Mouse (Mus musculus) hindbrain, embryonic 14.5 days (tissue): Measurements from ENCODE around the gene Pdcd7. TPM values are rescaled to one million over a fixed set of nuclear protein-coding genes. Genes with fewer than 3 reads are reported as not detected.

Experiments
- ATAC-seq: fragments of 200-750 bp; cut with Nextera tagmentation; 2 replicates; pipeline ENCODE4 v1.8.0; 2017; ENCODE audit warnings: moderate number of reproducible peaks, mild to moderate bottlenecking, moderate TSS enrichment, moderate library complexity; ENCODE audit not compliant: low FRiP score
- DNase-seq: peaks from one replicate; pipeline ENCODE4 v3.0.0-alpha.2; 2015; ENCODE audit warnings: low spot score
- H3K27ac ChIP-seq: fragments of 300-500 bp; sonication (generic); 2 replicates; pipeline ENCODE4 v1.5.1; 2014; ENCODE audit warnings: mild to moderate bottlenecking, moderate library complexity
- H3K27me3 ChIP-seq: fragments of 300-500 bp; sonication (generic); 2 replicates; pipeline ENCODE4 v1.6.1; 2014; ENCODE audit warnings: mild to moderate bottlenecking, low read length, mixed read lengths; ENCODE audit not compliant: control insufficient read depth, insufficient read depth
- H3K36me3 ChIP-seq: fragments of 300-500 bp; sonication (generic); replicated peaks from 2 replicates; pipeline ENCODE4 v1.6.1; 2014; ENCODE audit not compliant: control insufficient read depth, insufficient read depth
- H3K4me1 ChIP-seq: fragments of 300-500 bp; sonication (generic); replicated peaks from 2 replicates; pipeline ENCODE4 v1.6.1; 2014; ENCODE audit warnings: antibody characterized with exemption, low read length, mixed read lengths; ENCODE audit not compliant: control insufficient read depth, insufficient read depth
- H3K4me2 ChIP-seq: fragments of 300-500 bp; sonication (generic); replicated peaks from 2 replicates; pipeline ENCODE4 v1.6.1; 2014; ENCODE audit warnings: mild to moderate bottlenecking, moderate library complexity
- H3K4me3 ChIP-seq: fragments of 300-500 bp; sonication (generic); replicated peaks from 2 replicates; pipeline ENCODE4 v1.5.1; 2014; ENCODE audit warnings: mild to moderate bottlenecking, low read length
- H3K9ac ChIP-seq: fragments of 300-500 bp; sonication (generic); 2 replicates; pipeline ENCODE4 v1.6.1; 2014
- H3K9me3 ChIP-seq: fragments of 300-500 bp; sonication (generic); 2 replicates; pipeline ENCODE4 v1.6.1; 2016; ENCODE audit warnings: low read length; ENCODE audit not compliant: control insufficient read depth
- WGBS: fragments of 180-500 bp; shearing (Covaris S2); extraction: QIAGEN DNeasy Blood & Tissue Kit; methylation state at CpG from one replicate; pipeline ENCODE4 v1.1.7; 2014; 5-methylcytosine and 5-hydroxymethylcytosine counted together
- polyA plus RNA-seq: library from polyadenylated mRNA; unstranded; fragments of >200 nt; fragmentation: Nextera tagmentation; extraction: Ambion mirVana; gene quantifications from 2 replicates; pipeline ENCODE4 v1.2.1, GENCODE M21; 2014

Pdcd7 gene
- polyA plus RNA-seq, 1 experiment from 2014 or later, result 10.7 TPM

GRCm38 (mm10) chr9:65404331-65405183 is 58.7 kb downstream of the Pdcd7 start:
- no peak overlapping the region for H3K27ac ChIP-seq
- no peaks in the 10 kb centered on the region for H3K4me1 ChIP-seq
- no peak overlapping the region for H3K4me3 ChIP-seq
- H3K27me3 ChIP-seq, result no peaks in the 10 kb centered on the region
- no peaks in the 10 kb centered on the region for H3K9me3 ChIP-seq
- ATAC-seq (no peak), DNase-seq (peak; percentile 52)
- H3K36me3 ChIP-seq, result no peaks in the 10 kb centered on the region
- H3K4me2 ChIP-seq, result no peak overlapping the region
- 70% methylated on average over 15 of the region's 15 CpGs for WGBS
- H3K9ac ChIP-seq, result no peak overlapping the region

GRCm38 (mm10) chr9:65405184-65405449 is 59.2 kb downstream of the Pdcd7 start:
- Histone ChIP-seq H3K36me3 (no peaks in the 10 kb centered on the region), H3K4me2 (no peak overlapping the region), H3K4me3 (no peak overlapping the region), H3K27me3 (no peaks in the 10 kb centered on the region), H3K9ac (no peak overlapping the region), H3K4me1 (no peaks in the 10 kb centered on the region), H3K27ac (no peak overlapping the region), H3K9me3 (no peaks in the 10 kb centered on the region)
- ATAC-seq, result no peak
- no peak for DNase-seq
- 73% methylated on average over 2 of the region's 2 CpGs for WGBS

GRCm38 (mm10) chr9:65407327-65407726 is 61.4 kb downstream of the Pdcd7 start:
- no peak overlapping the region for H3K4me2 ChIP-seq
- DNase-seq (no peak), ATAC-seq (no peak)
- no peaks in the 10 kb centered on the region for H3K27me3 ChIP-seq
- no peak overlapping the region for H3K27ac ChIP-seq
- no peaks in the 10 kb centered on the region for H3K9me3 ChIP-seq
- no peak overlapping the region for H3K9ac ChIP-seq
- no peaks in the 10 kb centered on the region for H3K36me3 ChIP-seq
- H3K4me3 ChIP-seq, result no peak overlapping the region
- 80% methylated on average over 5 of the region's 5 CpGs for WGBS
- H3K4me1 ChIP-seq, result no peaks in the 10 kb centered on the region

GRCm38 (mm10) chr9:65407861-65408260 is 62.0 kb downstream of the Pdcd7 start:
- Histone ChIP-seq H3K4me3 (no peak overlapping the region), H3K36me3 (no peaks in the 10 kb centered on the region), H3K27me3 (no peaks in the 10 kb centered on the region), H3K27ac (no peak overlapping the region), H3K4me1 (no peaks in the 10 kb centered on the region), H3K9ac (no peak overlapping the region), H3K4me2 (no peak overlapping the region), H3K9me3 (no peaks in the 10 kb centered on the region)
- ATAC-seq (no peak), DNase-seq (no peak)
- WGBS, result 72% methylated on average over 3 of the region's 3 CpGs

GRCm38 (mm10) chr9:65408871-65409295 is 63.0 kb downstream of the Pdcd7 start:
- 68% methylated on average over 5 of the region's 5 CpGs for WGBS
- H3K9me3 ChIP-seq, result no peaks in the 10 kb centered on the region
- DNase-seq (no peak), ATAC-seq (no peak)
- H3K4me1 ChIP-seq, result no peaks in the 10 kb centered on the region
- H3K27me3 ChIP-seq, result no peaks in the 10 kb centered on the region
- H3K27ac ChIP-seq, result no peak overlapping the region
- no peak overlapping the region for H3K9ac ChIP-seq
- H3K4me2 ChIP-seq, result no peak overlapping the region
- no peaks in the 10 kb centered on the region for H3K36me3 ChIP-seq
- no peak overlapping the region for H3K4me3 ChIP-seq

Other genes starting within 250 kb of the Pdcd7 start
- 18.9 and 19.4 TPM in 2 replicates for gene Igdcc4, start 244.6 kb upstream of the Pdcd7 start, polyA plus RNA-seq
- gene Igdcc3, start 204.9 kb upstream of the Pdcd7 start, polyA plus RNA-seq, result 10.5 and 10.6 TPM in 2 replicates
- 6.3 and 7.9 TPM in 2 replicates for gene Parp16, start 150.8 kb upstream of the Pdcd7 start, polyA plus RNA-seq
- 0.33 and 0.84 TPM in 2 replicates for gene Cilp, start 80.9 kb upstream of the Pdcd7 start, polyA plus RNA-seq
- gene Clpx, start 51.8 kb upstream of the Pdcd7 start, polyA plus RNA-seq, result 41.5 and 43.7 TPM in 2 replicates
- 2.8 and 4.2 TPM in 2 replicates for gene Ubap1l, start 14.9 kb downstream of the Pdcd7 start, polyA plus RNA-seq
- 0.52 and 0.70 TPM in 2 replicates for gene Kbtbd13, start 45.5 kb downstream of the Pdcd7 start, polyA plus RNA-seq
- gene Rasl12, start 52.4 kb downstream of the Pdcd7 start, polyA plus RNA-seq, result 7.6 and 7.9 TPM in 2 replicates
- not detected in 2 replicates for gene Slc51b, start 76.9 kb downstream of the Pdcd7 start, polyA plus RNA-seq
- gene Mtfmt, start 89.7 kb downstream of the Pdcd7 start, polyA plus RNA-seq, result 22.0 and 23.7 TPM in 2 replicates
- gene Spg21, start 114.8 kb downstream of the Pdcd7 start, polyA plus RNA-seq, result 126 and 133 TPM in 2 replicates
- gene Ankdd1a, start 174.1 kb downstream of the Pdcd7 start, polyA plus RNA-seq, result 0.38 and 1.0 TPM in 2 replicates
- 4.4 and 4.6 TPM in 2 replicates for gene Plekho2, start 233.9 kb downstream of the Pdcd7 start, polyA plus RNA-seq
- gene Pif1, start 241.1 kb downstream of the Pdcd7 start, polyA plus RNA-seq, result 1.9 and 2.2 TPM in 2 replicates